Mouse (Mus musculus): ENCODE data around the gene Nrxn2. TPM values are rescaled to one million over a fixed set of nuclear protein-coding genes. Genes with fewer than 3 reads are reported as not detected.

Gene Nrxn2
- total RNA-seq, 1 experiment: 9.5 TPM

- Histone ChIP-seq H3K9me3 (ENCODE audit: control insufficient read depth, insufficient read depth, low read depth, low read length) (no peaks in the 10 kb centered on the region), H3K9ac (ENCODE audit: insufficient read depth, low read depth, low read length, poor library complexity, severe bottlenecking) (no peak overlapping the region), H3K27ac (ENCODE audit: insufficient read depth, low read depth, low read length, poor library complexity, severe bottlenecking) (no peak overlapping the region), H3K4me1 (ENCODE audit: control insufficient read depth in 2 of 2, insufficient read depth in 2 of 2, low read length in 2 of 2, poor library complexity in 1 of 2) (no peaks in the 10 kb centered on the region), H3K36me3 (ENCODE audit: control insufficient read depth, insufficient read depth, low read length, poor library complexity, severe bottlenecking) (no peaks in the 10 kb centered on the region), H3K4me3 (ENCODE audit: insufficient read depth in 1 of 2, low read depth in 1 of 2, low read length in 2 of 2, poor library complexity in 1 of 2, severe bottlenecking in 1 of 2) (no peak overlapping the region)
- DNase-seq (ENCODE audit: low read depth, low spot score): no peak
- no peak for TF ChIP-seq CHD2 (IDR thresholded peaks at IDR 0.05; ENCODE audit: low read depth, low read length)
- TF ChIP-seq ZC3H11A (IDR thresholded peaks at IDR 0.05; ENCODE audit: borderline replicate concordance, low read depth, low read length): no peak
- no peak for TF ChIP-seq MAFK (IDR thresholded peaks at IDR 0.05; ENCODE audit: insufficient read depth, low read depth, low read length)
- TF ChIP-seq HCFC1 (IDR thresholded peaks at IDR 0.05; ENCODE audit: borderline replicate concordance, insufficient read depth, low read length): no peak
- TF ChIP-seq ZNF384 (IDR thresholded peaks at IDR 0.05; ENCODE audit: low read depth, low read length): no peak
- in situ Hi-C loops (cut with MboI; ENCODE audit: low sequenced_read_pairs in 2 of 2, unreplicated experiment in 2 of 2): no loop called here
Measured at GRCm38 (mm10) chr19:6560246-6560815, 141.8 kb downstream of the Nrxn2 start.

GRCm38 (mm10) chr19:6565136-6565535 is 146.6 kb downstream of the Nrxn2 start:
- H3K36me3 ChIP-seq (ENCODE audit: control insufficient read depth, insufficient read depth, low read length, poor library complexity, severe bottlenecking): no peaks in the 10 kb centered on the region
- peaks cover 3 to 10% of the 10 kb centered on the region in 2 experiments for H3K4me1 ChIP-seq (ENCODE audit: control insufficient read depth in 2 of 2, insufficient read depth in 2 of 2, low read length in 2 of 2, poor library complexity in 1 of 2)
- H3K4me3 ChIP-seq (ENCODE audit: insufficient read depth in 1 of 2, low read depth in 1 of 2, low read length in 2 of 2, poor library complexity in 1 of 2, severe bottlenecking in 1 of 2): no peak overlapping the region
- TF ChIP-seq ZC3H11A (IDR thresholded peaks at IDR 0.05; ENCODE audit: borderline replicate concordance, low read depth, low read length) (no peak), ZNF384 (IDR thresholded peaks at IDR 0.05; ENCODE audit: low read depth, low read length) (no peak), CHD2 (IDR thresholded peaks at IDR 0.05; ENCODE audit: low read depth, low read length) (no peak), HCFC1 (IDR thresholded peaks at IDR 0.05; ENCODE audit: borderline replicate concordance, insufficient read depth, low read length) (no peak), MAFK (IDR thresholded peaks at IDR 0.05; ENCODE audit: insufficient read depth, low read depth, low read length) (no peak)
- no peak for DNase-seq (ENCODE audit: low read depth, low spot score)
- H3K9me3 ChIP-seq (ENCODE audit: control insufficient read depth, insufficient read depth, low read depth, low read length): no peaks in the 10 kb centered on the region
- in situ Hi-C loops (cut with MboI; ENCODE audit: low sequenced_read_pairs in 2 of 2, unreplicated experiment in 2 of 2): no loop called here
- no peak overlapping the region for H3K27ac ChIP-seq (ENCODE audit: insufficient read depth, low read depth, low read length, poor library complexity, severe bottlenecking)
- no peak overlapping the region for H3K9ac ChIP-seq (ENCODE audit: insufficient read depth, low read depth, low read length, poor library complexity, severe bottlenecking)

- Histone ChIP-seq H3K9ac (ENCODE audit: insufficient read depth, low read depth, low read length, poor library complexity, severe bottlenecking) (no peak overlapping the region), H3K27ac (ENCODE audit: insufficient read depth, low read depth, low read length, poor library complexity, severe bottlenecking) (no peak overlapping the region), H3K36me3 (ENCODE audit: control insufficient read depth, insufficient read depth, low read length, poor library complexity, severe bottlenecking) (no peaks in the 10 kb centered on the region), H3K9me3 (ENCODE audit: control insufficient read depth, insufficient read depth, low read depth, low read length) (no peaks in the 10 kb centered on the region), H3K4me3 (ENCODE audit: insufficient read depth in 1 of 2, low read depth in 1 of 2, low read length in 2 of 2, poor library complexity in 1 of 2, severe bottlenecking in 1 of 2) (no peak overlapping the region), H3K4me1 (ENCODE audit: control insufficient read depth in 2 of 2, insufficient read depth in 2 of 2, low read length in 2 of 2, poor library complexity in 1 of 2) (peaks cover 3 to 13% of the 10 kb centered on the region in 2 experiments)
- no peak for DNase-seq (ENCODE audit: low read depth, low spot score)
- TF ChIP-seq HCFC1 (IDR thresholded peaks at IDR 0.05; ENCODE audit: borderline replicate concordance, insufficient read depth, low read length): no peak
- TF ChIP-seq CHD2 (IDR thresholded peaks at IDR 0.05; ENCODE audit: low read depth, low read length): no peak
- no peak for TF ChIP-seq MAFK (IDR thresholded peaks at IDR 0.05; ENCODE audit: insufficient read depth, low read depth, low read length)
- TF ChIP-seq ZC3H11A (IDR thresholded peaks at IDR 0.05; ENCODE audit: borderline replicate concordance, low read depth, low read length): no peak
- in situ Hi-C loops (cut with MboI; ENCODE audit: low sequenced_read_pairs in 2 of 2, unreplicated experiment in 2 of 2): no loop called here
Measured at GRCm38 (mm10) chr19:6566450-6566849, 147.9 kb downstream of the Nrxn2 start.

GRCm38 (mm10) chr19:6569021-6569420 is 150.5 kb downstream of the Nrxn2 start:
- Histone ChIP-seq H3K9me3 (ENCODE audit: control insufficient read depth, insufficient read depth, low read depth, low read length) (no peaks in the 10 kb centered on the region), H3K36me3 (ENCODE audit: control insufficient read depth, insufficient read depth, low read length, poor library complexity, severe bottlenecking) (no peaks in the 10 kb centered on the region), H3K27ac (ENCODE audit: insufficient read depth, low read depth, low read length, poor library complexity, severe bottlenecking) (no peak overlapping the region), H3K4me1 (ENCODE audit: control insufficient read depth in 2 of 2, insufficient read depth in 2 of 2, low read length in 2 of 2, poor library complexity in 1 of 2) (peaks cover 3 to 13% of the 10 kb centered on the region in 2 experiments), H3K9ac (ENCODE audit: insufficient read depth, low read depth, low read length, poor library complexity, severe bottlenecking) (no peak overlapping the region), H3K4me3 (ENCODE audit: insufficient read depth in 1 of 2, low read depth in 1 of 2, low read length in 2 of 2, poor library complexity in 1 of 2, severe bottlenecking in 1 of 2) (no peak overlapping the region)
- no peak for TF ChIP-seq MAFK (IDR thresholded peaks at IDR 0.05; ENCODE audit: insufficient read depth, low read depth, low read length)
- TF ChIP-seq ZC3H11A (IDR thresholded peaks at IDR 0.05; ENCODE audit: borderline replicate concordance, low read depth, low read length): no peak
- TF ChIP-seq ZNF384 (IDR thresholded peaks at IDR 0.05; ENCODE audit: low read depth, low read length): no peak
- no peak for TF ChIP-seq HCFC1 (IDR thresholded peaks at IDR 0.05; ENCODE audit: borderline replicate concordance, insufficient read depth, low read length)
- no peak for TF ChIP-seq CHD2 (IDR thresholded peaks at IDR 0.05; ENCODE audit: low read depth, low read length)
- in situ Hi-C loops (cut with MboI; ENCODE audit: low sequenced_read_pairs in 2 of 2, unreplicated experiment in 2 of 2): no loop called here
- no peak for DNase-seq (ENCODE audit: low read depth, low spot score)
